Mouse (Mus musculus) erythroblast, embryonic 14.5 days (primary cell): Measurements from ENCODE around the gene Mcm6.

Experiments
- GATA1 ChIP-seq: IDR thresholded peaks from 2 replicates; pipeline ENCODE4 v1.6.1; 2012; ENCODE audit warnings: low read length, inconsistent platforms, mixed read lengths
- TAL1 ChIP-seq: IDR thresholded peaks from 3 replicates; pipeline ENCODE4 v1.6.1; 2012; ENCODE audit warnings: low read length, inconsistent platforms, mixed read lengths

DNA sequence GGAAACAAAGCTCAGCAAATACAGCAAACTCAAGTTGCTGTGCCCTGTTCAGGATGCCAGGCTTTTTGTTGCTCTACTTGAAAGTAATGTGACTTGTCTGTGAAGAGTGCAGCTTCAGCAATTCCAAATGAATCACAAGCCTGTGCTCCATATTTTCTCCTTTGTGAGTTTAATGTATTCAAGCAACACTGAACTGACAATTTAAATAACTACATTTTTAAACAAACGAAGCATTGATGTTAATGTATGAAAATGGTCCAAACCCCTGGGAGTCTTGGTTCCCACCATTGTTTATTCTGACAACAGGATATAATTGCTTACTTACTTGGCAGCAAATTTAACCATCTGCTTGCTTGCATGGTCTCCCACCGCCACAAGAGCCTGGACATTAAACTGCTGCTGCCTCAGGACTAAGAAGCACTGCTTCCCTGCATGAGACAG, 45.6 kb upstream of the Mcm6 start:
- no peak for TF ChIP-seq GATA1
- no peak for TF ChIP-seq TAL1
